Mouse (Mus musculus) heart, postnatal 0 days (tissue): Measurements from ENCODE around the gene Rnls.

Source experiments
- CTCF ChIP-seq: IDR thresholded peaks from 2 replicates; pipeline ENCODE4 v1.5.1; 2016; ENCODE audit warnings: antibody characterized with exemption, control low read depth, low read depth
- EP300 ChIP-seq: IDR thresholded peaks from 2 replicates; pipeline ENCODE4 v1.6.1; 2016; ENCODE audit warnings: antibody characterized with exemption, low read depth

GRCm38 (mm10) chr19:33113746-33114145 lies 278.3 kb downstream of the Rnls start:
- no peak for TF ChIP-seq CTCF
- TF ChIP-seq EP300 = no peak
